Mouse (Mus musculus): ENCODE measurements around the gene Lsm10.
A peak's percentile ranks its signal among the peaks of the same experiment; 100 is the strongest.

Gene Lsm10

GRCm38 (mm10) chr4:126118651-126119050 is 22.2 kb downstream of the Lsm10 start:
- DNase-seq (ENCODE audit: low spot score in 2 of 2): peak; percentile 81 to 87

- no peak for DNase-seq (ENCODE audit: low spot score in 2 of 2)
Observed at GRCm38 (mm10) chr4:126119051-126119450, 22.6 kb downstream of the Lsm10 start.

- DNase-seq (ENCODE audit: low spot score in 2 of 2): no peak
Observed at GRCm38 (mm10) chr4:126120052-126120451, 23.6 kb downstream of the Lsm10 start.

- no peak for DNase-seq (ENCODE audit: low spot score in 2 of 2)
Observed at GRCm38 (mm10) chr4:126120506-126120905, 24.1 kb downstream of the Lsm10 start.

GRCm38 (mm10) chr4:126123309-126124040 is 27.1 kb downstream of the Lsm10 start:
- peak in 1 of 2 experiments; percentile 62 for DNase-seq (ENCODE audit: low spot score in 2 of 2)

- no peak for DNase-seq (ENCODE audit: low spot score in 2 of 2)
Observed at GRCm38 (mm10) chr4:126130502-126130901, 34.1 kb downstream of the Lsm10 start.

- peak in 1 of 2 experiments; percentile 67 for DNase-seq (ENCODE audit: low spot score in 2 of 2)
Observed at GRCm38 (mm10) chr4:126131290-126132121, 35.1 kb downstream of the Lsm10 start.

GRCm38 (mm10) chr4:126132636-126133264 is 36.3 kb downstream of the Lsm10 start:
- DNase-seq (ENCODE audit: low spot score in 2 of 2): no peak

GRCm38 (mm10) chr4:126134236-126134635 is 37.8 kb downstream of the Lsm10 start:
- no peak for DNase-seq (ENCODE audit: low spot score in 2 of 2)

- DNase-seq (ENCODE audit: low spot score in 2 of 2): peak in 1 of 2 experiments; percentile 33
Observed at GRCm38 (mm10) chr4:126134639-126135038, 38.2 kb downstream of the Lsm10 start.

GRCm38 (mm10) chr4:126137773-126138172 is 41.4 kb downstream of the Lsm10 start:
- no peak for DNase-seq (ENCODE audit: low spot score in 2 of 2)

- no peak for DNase-seq (ENCODE audit: low spot score in 2 of 2)
Observed at GRCm38 (mm10) chr4:126141021-126141420, 44.6 kb downstream of the Lsm10 start.

- no peak for DNase-seq (ENCODE audit: low spot score in 2 of 2)
Observed at GRCm38 (mm10) chr4:126145396-126145795, 49.0 kb downstream of the Lsm10 start.

- no peak for DNase-seq (ENCODE audit: low spot score in 2 of 2)
Observed at GRCm38 (mm10) chr4:126146974-126147532, 50.6 kb downstream of the Lsm10 start.

- DNase-seq (ENCODE audit: low spot score in 2 of 2): no peak
Observed at GRCm38 (mm10) chr4:126147533-126148160, 51.2 kb downstream of the Lsm10 start, which contains the start of gene Eva1b. TSS of gene Eva1b (plus strand) at chr4:126147744.

Data from left cerebral cortex, adult 9 months (tissue).